Mouse (Mus musculus) frontal cortex, postnatal 25 days (tissue): ENCODE results near the gene Pdilt.
A peak's percentile ranks its signal among the peaks of the same experiment; 100 is the strongest.
"Not testable (repeated sequence)": the region's sequence is repeated elsewhere in the genome, so short reads cannot be mapped to it uniquely, and the experiment has no call there.

Experiments used
- DNase-seq, 2 experiments: peaks; one replicate each; pipeline ENCODE4 v3.0.0; 2022; ENCODE audit warnings: low spot score in 2 of 2

Pdilt gene

GRCm38 (mm10) chr7:119523389-119523788 is at the start of gene Pdilt:
Gene Pdilt, minus strand, starts transcription at chr7:119523489.
- no peak for DNase-seq

- DNase-seq: not testable (repeated sequence)
Measured at GRCm38 (mm10) chr7:119562476-119562875, 39.2 kb upstream of the Pdilt start.

GRCm38 (mm10) chr7:119561441-119561840 is 38.2 kb upstream of the Pdilt start:
- no peak for DNase-seq

GRCm38 (mm10) chr7:119560452-119560835 is 37.2 kb upstream of the Pdilt start:
- no peak for DNase-seq

- no peak for DNase-seq
Measured at GRCm38 (mm10) chr7:119559789-119560451, 36.6 kb upstream of the Pdilt start.

GRCm38 (mm10) chr7:119554040-119554439 is 30.8 kb upstream of the Pdilt start, which contains the start of gene Acsm2:
Gene Acsm2, plus strand, starts transcription at chr7:119554340.
- DNase-seq: no peak

- no peak for DNase-seq
Measured at GRCm38 (mm10) chr7:119550471-119551222, 27.4 kb upstream of the Pdilt start.

GRCm38 (mm10) chr7:119545572-119545971 is 22.3 kb upstream of the Pdilt start:
- no peak for DNase-seq

- DNase-seq: no peak
Measured at GRCm38 (mm10) chr7:119542445-119542844, 19.2 kb upstream of the Pdilt start.

- DNase-seq: no peak
Measured at GRCm38 (mm10) chr7:119534389-119534788, 11.1 kb upstream of the Pdilt start.

GRCm38 (mm10) chr7:119532924-119533323 is 9.6 kb upstream of the Pdilt start:
- no peak for DNase-seq

GRCm38 (mm10) chr7:119528617-119529016 is 5.3 kb upstream of the Pdilt start:
- no peak for DNase-seq

- DNase-seq: no peak
Measured at GRCm38 (mm10) chr7:119527548-119527947, 4.3 kb upstream of the Pdilt start.

- no peak for DNase-seq
Measured at GRCm38 (mm10) chr7:119527135-119527534, 3.8 kb upstream of the Pdilt start.

GRCm38 (mm10) chr7:119526486-119526885 is 3.2 kb upstream of the Pdilt start:
- DNase-seq: no peak

GRCm38 (mm10) chr7:119525881-119526281 is 2.6 kb upstream of the Pdilt start:
- no peak for DNase-seq

GRCm38 (mm10) chr7:119522385-119522784 is 904 bp downstream of the Pdilt start:
- no peak for DNase-seq

- no peak for DNase-seq
Measured at GRCm38 (mm10) chr7:119521816-119522215, 1.5 kb downstream of the Pdilt start.

GRCm38 (mm10) chr7:119519654-119520053 is 3.6 kb downstream of the Pdilt start:
- DNase-seq: peak; percentile 81 to 92

- no peak for DNase-seq
Measured at GRCm38 (mm10) chr7:119519163-119519562, 4.1 kb downstream of the Pdilt start, which contains the start of gene Acsm5. Gene Acsm5, plus strand, starts transcription at chr7:119519463.

GRCm38 (mm10) chr7:119516272-119516558 is 7.1 kb downstream of the Pdilt start:
- DNase-seq: no peak

- peak; percentile 36 to 52 for DNase-seq
Measured at GRCm38 (mm10) chr7:119515492-119516271, 7.6 kb downstream of the Pdilt start.

GRCm38 (mm10) chr7:119513056-119513455 is 10.2 kb downstream of the Pdilt start:
- peak; percentile 14 to 50 for DNase-seq
